Mouse (Mus musculus) left cerebral cortex, adult 8-10 months (tissue): ENCODE data around the gene Rassf2. TPM values are rescaled to one million over a fixed set of nuclear protein-coding genes. Genes with fewer than 3 reads are reported as not detected.

Experiments used
- DNase-seq, 2 experiments: peaks; one replicate each; pipeline ENCODE4 v3.0.0; 2022; ENCODE audit warnings: low spot score in 2 of 2
- total RNA-seq, 4 experiments: library from RNA; stranded (reverse); gene quantifications; 2 replicates each; pipeline ENCODE4 v1.2.4; 2022

Gene Rassf2
- total RNA-seq, 4 experiments from 2014 or later: 50.7 to 55.7 (median 53.8) TPM

DNA sequence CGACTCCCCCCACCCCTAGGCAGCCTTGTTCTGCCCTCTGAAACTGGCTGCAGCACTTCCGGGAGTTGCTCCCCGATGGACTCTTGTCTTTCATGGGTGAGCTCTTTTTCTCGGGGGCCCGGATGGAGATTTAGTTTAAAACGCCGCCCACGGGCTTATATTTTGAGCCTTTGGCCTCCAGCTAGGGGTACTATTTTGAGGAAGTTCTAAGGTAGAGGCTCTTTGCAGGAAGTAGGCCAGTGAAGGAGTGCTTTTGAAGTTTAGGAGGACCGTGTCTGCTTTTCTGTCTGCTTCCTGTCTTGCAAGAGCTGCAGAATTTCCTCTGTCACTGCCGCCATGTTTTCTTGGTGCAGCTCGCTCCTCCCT, 5.4 kb upstream of the Rassf2 start:
- no peak for DNase-seq

DNA sequence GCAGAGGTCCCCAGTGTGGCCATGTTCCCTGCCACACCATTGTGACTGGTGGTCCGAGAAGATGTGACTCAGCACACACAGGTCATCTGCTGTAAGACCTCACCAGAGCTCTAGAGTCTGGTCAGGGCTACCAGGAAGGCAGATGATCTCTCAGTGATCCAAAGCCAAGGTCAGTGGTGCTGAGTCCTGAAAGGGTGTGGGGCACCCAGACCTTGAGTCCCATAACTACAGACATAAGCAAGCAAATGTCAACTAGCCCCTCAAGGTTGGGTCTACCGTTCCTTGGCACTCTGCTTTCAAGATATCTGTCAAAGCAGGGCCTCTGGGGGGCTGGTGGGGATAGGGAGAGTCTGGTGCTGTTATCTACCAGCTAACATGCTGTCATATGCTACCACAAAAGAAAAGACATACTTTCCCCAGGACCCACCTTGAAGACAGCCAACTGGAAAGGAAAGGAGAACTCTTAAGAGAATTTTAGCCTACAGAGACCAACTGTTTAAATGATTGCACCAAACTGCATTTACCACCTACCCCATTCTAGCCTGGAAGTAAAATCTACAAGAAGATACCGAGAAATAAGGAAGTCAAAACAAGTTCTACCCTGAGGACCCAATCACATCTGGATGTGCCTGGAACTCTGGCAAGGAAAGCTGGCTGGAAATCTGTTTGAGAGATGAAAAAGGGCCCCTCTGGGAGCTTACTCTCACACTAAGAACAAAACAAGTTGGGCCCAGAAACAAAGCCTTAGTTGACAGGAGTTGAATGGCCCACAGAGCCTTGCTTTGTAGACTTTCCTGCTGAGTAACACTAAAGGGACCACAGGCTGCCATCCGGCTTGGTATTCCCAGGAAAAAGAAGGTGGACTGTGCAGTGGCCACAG, 4.8 kb upstream of the Rassf2 start:
- no peak for DNase-seq

DNA sequence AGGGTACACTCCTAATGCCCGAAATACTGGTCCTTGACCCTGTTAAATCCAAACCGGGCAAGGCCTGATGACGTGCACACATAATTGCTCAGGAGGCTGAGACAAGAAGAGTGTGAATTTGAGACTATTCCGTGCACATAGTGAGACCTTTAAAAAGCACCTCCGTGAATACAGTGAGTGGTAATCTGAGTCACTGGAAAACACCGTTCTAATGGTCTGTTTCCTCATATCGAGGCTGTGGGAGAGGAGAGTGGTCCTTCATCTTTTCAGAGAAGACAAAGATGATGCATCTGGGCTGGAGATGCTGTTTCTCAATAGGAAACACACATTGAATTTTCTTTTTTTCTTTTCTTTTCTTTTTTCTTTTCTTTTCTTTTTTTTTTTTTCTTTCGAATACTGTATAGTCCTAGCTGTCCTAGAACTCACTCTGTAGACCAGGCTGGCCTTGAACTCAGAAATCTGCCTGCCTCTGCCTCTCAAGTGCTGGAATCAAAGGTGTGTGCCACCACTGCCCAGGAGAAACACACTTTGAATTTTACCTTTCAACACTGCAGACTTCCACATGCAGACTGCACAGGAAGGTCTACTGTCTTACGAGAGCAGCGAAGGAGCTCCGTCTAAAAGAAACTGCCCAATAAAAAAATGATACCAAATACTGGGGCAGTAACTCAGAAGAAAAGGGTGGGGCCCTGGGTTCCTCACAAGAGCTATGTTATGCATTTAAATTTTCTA, 1.5 kb upstream of the Rassf2 start:
- DNase-seq: no peak

DNA sequence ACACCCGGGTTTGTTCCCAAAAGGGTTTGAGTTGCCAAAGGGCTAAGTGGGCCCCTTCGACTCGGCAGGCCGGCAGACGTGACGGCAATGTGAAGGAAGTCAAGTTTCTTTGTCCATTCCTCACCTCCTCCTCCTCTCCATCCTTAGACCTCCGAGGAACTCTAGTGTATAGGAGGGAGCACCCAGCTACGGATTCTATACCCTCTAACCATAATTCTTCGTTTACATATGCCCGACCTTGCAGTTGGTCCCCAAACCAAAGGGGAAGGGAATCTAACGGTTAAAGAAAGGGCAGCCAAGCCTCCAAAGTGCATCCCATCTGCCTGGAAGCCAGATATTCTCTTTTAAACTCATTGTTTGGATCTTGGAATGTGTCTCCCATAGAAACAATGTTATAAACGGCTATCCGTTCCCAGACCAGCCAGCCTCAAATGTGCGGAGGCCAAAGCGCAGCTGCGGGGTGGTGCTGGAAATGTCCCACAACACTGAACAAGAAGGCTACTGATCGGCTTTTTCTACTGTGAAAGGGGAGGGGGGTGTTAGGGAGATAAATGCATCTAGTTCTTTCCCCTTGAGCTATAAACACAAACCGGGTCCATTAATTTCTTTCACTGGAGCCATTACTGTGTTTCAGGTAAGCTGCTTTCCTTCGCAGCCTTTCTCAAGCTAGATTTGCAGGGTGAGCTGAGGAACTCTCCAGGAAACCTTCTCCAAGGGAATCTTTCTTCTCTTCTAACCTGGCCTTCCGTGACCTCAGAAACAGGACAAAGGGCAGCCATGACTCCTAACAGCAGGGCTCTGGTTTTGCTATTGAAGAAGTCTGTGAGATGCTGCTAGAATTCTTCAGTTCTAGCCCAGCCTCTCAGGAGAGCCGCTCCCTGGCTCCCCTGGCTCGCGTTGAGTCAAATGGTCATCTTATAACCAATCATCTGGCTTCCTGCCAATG, 633 bp upstream of the Rassf2 start:
- peak in 1 of 2 experiments; percentile 58 for DNase-seq

DNA sequence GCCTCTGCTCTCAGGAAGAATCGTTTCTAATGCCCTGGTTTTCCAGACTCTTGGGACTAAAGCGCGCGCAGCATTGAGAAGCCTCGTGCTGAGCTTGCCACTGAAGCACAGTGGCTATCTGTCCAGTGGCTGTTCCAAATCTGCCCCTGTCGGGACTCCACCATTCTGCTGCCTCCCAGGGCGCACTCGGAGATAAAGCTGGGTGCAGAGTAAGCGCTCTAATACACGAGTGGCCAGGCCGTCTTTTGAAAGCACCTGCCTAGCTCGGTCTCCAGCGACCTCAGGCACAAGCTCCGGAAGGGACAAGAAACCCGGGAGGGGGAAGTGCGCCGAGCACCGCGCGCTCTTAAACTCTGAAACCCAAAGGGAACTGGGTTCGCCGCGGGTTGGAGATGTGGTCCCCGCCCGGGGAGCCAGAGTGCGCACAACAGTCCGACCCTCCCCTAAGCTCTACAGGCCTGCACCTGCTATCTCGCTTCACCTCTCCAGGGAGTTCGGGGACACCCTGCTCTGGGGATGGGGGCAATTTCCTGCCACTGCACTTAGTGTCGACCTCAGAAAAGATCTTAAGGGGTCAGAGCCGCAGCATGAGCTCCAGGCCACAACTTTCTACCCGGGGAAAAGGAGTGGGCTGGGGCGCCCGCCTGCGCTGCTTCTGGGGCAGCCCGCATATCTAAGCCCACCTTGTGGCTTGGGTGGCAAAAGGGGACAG, 1.0 kb downstream of the Rassf2 start:
- DNase-seq: no peak

DNA sequence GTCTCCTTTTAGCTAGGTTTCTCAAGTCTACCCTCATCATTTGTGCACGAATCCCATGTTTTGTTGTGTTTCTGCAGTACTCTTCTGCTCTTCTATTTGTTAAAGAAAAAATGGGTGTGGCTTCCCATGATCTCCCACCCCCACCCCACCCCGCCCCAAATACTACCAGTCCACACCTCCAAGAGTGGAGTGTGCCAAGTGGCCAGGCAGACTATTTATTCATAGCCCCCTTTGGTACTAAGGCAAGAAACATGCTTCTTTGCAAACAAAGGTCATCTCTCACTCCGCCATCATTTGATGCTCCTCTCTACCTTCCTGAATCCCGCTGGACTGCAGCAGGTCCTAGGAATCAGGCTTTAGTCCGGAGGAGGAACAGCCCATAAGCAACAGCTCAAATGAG, 2.0 kb downstream of the Rassf2 start:
- no peak for DNase-seq

DNA sequence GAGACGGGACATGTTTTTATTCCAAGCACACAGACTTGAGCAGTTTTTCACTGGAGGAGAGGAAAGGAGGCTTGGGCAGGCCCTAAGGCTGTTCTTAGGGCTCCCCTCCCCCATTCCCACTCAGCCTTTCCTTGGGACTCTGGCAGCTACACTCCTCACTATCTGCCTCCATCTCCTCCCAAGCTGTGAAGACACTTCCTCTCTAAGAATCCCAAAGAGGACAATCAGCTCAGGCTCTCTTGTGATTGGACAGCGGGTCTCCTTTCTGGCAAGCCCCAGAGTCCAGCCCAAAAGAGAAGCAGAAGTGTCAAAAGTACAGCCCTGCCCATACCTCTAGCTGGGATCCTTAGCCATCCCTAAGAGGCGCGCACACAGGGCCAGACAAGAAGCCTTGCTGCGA, 2.7 kb downstream of the Rassf2 start:
- DNase-seq: no peak

DNA sequence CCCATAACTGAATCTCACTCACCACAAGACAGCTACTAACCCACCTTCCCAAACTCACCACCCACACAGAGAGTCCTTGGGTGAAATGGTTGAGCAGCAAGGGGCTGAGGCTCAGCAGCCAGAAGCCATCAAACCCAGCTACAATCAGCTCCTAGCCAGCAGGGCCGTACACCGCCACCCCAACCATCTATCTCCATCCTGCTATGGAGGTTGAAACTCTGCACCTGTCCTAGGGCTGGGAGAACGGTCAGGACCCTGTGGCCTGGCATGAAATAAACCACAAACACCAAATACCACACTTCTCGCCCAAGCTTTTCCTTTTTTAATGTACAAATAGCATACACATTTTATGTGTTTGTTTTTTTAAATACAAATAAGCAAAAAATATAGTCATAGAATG, 6.0 kb downstream of the Rassf2 start:
- no peak for DNase-seq

DNA sequence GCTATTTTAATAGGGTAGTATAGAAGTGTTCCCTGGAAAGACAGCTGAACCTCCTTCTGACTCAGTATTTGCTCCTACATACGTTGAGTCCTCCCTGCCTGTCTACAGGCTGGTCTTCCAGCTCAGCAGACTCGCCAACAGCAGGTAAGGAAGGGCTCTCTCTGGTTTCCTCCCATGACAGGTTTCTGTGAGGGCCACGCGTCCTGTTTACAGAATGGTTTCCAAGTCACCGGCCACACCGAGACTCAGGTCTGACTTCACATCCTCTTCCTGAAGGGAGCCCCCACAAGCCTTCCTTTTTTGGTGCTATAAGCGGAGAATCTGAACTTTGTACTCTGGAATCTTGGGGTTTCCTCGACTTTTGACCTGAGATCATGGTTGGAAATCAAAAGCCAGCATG, 7.4 kb downstream of the Rassf2 start:
- DNase-seq: no peak

DNA sequence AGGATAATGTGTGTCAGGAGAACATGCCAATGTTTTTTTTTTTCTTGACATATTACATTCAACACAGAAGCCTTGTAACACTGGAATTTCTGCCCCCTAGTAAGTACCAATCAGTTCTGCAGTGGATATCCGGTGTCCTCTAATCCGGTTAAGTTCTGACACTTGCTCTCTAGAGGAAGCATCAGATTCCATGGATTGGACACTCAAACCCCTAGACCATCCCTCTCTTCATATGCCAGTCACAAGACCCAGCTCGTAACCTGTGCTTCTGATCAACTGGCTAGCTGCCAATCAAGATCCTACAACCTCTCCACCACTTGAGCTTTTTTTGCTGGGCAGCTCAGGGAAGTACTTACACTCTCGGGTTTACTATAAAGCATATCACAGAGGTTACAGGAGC, 8.4 kb downstream of the Rassf2 start:
- no peak for DNase-seq

DNA sequence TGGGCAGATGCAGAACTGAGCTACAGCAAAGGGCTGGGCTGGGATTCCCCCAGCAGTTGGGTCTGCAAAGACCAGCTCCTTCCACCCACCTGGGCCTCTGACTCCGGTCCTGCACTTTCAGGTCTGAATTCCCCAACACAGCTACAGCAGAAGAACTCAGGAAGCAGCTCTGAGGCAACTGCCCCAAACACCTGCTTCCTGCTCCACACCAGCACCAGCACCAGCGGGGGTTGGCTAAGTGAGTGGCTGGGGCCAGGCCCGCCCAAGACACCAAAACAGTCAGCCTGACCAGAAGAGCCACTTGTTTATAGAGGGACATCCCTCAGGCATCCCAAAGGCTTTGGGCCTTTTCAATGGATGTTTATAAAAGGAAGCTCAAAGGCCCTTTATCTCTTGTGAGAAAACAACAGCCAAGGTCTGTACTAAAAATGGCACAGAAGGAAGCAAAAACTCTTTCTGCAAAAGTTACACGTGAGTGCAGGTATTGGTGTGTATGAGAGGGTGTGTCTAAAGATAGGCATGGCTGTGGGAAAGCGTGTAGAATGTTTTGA, 9.0 kb downstream of the Rassf2 start:
- DNase-seq: no peak

DNA sequence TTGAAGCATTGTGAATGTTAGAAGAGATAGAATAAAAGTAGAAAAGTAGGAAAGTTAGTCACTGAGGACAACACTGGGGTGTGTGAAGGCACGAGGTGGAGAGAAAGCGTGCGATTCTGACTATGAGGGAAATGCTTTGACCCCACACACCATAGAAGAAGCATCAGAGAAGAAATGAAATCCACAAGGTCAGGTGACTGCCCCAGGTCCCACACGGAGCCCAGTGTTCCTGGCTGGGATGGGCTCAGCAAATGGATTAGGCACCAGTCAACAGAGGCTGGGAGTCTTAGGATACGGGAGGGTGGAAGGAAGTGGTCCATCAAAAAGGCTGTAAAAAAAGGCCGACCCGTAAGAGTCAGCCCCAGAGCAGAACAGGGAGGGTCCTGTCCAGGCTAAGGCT, 9.6 kb downstream of the Rassf2 start:
- DNase-seq: no peak

DNA sequence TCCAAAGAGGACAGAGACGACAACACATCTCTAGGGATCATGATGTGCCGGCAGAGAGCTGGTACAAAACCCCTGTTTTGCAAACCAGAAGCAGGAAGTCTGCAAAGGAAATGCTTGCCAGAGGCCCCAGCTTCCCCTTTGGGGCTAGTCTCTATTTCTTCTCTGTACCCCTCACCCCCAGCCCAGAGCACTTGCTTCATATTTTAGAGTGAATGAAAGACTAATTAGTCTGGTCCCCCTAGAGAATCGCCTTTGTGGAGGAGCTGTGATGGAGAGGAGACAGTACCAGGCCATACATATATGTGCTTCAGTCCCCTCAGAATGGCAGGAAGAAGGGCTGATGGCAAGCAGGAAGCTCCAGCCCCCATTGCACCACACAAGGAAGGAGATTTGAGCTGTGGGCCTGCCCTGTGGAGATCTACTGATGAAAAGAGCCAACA, 10.7 kb downstream of the Rassf2 start:
- DNase-seq: no peak

DNA sequence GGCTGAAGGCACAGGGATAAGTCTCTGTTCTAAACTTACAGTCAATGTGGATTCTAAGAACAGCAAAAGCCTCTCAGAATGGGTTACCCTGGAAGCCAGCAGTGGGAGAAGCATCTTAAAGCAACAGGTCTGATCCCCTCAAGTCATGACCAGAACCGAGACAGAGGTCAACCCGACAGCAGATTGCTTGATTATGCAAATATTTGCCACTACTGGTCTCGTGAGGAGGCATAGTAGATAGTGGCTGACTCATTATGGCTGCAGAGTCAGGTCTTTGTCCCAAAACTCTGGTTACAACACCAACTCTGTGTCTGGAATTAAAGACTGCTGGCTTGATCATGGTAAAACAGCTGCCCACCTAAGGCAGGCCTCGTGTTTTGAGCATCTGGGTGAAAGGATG, 11.9 kb downstream of the Rassf2 start:
- no peak for DNase-seq

DNA sequence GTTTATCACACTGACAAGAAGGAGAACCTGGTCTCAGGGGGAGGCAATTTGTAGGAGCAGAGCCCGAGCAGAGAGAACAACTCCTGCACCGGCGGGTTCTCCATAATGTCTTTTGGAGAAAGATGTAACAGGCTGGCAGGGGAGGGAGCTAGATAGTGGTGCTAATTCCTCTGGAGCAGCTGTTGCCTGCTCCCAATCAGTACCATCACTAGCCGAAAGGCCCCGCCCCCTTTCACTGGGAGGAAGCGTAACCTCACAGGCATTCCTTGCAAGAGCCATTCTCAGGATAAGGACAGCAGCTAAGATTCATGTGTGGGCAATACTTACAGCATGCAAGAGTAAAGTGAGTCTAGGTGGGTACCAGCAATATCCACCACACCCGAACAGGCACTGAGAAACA, 12.4 kb downstream of the Rassf2 start:
- DNase-seq: no peak

DNA sequence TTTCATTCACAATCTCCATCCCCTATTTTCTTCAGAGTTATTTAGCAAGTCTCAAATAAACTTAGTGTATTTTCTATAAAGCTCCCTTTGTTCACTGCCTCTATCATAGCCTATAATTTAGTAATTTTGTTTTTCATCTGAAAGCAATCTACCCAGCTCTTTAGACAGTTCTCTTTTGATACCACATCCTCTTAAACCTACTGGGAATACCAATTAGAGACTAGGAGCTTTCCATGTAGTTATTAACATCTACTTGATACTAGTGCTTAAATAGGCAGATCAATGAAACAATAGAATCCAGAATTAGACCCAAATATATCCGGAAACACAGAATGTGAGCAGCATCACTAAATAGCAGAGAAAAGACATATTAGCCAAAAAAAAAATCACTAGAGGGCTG, 14.0 kb downstream of the Rassf2 start:
- DNase-seq: no peak

DNA sequence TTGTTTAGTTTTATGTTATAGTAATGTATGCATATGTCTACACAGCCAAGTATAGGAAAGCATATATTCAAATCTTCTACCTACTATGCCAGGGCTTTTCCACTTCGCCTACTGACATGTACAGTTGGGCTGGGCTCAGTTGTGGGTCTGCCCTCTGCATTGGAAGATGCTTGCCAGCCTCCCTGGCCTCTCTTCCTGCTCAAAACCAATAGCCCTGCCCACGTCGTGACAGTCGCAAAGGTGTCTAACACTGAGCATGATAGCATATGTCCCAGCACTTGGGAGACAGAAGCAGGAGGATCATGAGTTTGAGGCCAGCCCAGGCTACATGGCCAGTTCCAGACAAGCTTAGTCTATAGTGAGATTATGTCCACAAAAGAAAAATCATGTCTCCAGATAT, 16.9 kb downstream of the Rassf2 start:
- no peak for DNase-seq

DNA sequence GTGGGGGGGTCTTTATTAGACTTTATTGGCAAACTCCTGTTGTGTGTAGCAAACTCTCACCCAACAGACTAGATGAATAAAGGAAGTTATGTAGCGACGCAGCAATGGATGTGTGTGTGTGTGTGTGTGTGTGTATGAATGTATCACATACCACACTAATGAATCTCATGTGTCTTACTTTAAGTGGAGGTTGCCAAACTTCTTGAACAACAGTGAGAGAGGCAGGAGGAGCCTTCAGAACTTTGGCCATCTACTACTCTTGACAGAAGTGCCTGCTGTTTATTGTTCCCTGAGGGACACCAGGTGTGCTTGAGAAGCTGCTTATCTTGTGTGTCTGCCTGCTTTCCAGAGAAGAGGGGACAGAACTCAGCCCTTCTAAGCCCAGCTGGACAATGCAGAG, 19.3 kb downstream of the Rassf2 start:
- DNase-seq: no peak

DNA sequence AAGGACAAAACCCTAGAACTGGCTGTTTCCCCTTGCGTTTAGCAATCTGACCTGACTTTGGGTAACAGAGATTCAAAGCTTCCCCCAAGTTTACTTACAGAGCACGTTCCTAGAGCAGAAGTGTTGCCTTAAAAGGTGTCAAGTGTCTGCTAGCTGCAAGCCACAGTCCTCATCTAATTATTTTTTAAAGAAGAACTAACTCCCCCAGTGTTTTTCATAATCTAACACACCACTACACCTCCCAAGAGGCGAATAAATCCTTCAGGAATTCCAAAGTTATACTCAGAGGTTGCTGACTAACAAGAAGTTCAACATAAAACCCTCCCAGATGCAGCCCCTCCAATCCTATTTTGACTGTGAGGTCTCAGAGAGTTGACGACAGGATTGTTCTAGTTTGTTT, 21.9 kb downstream of the Rassf2 start:
- DNase-seq: no peak

DNA sequence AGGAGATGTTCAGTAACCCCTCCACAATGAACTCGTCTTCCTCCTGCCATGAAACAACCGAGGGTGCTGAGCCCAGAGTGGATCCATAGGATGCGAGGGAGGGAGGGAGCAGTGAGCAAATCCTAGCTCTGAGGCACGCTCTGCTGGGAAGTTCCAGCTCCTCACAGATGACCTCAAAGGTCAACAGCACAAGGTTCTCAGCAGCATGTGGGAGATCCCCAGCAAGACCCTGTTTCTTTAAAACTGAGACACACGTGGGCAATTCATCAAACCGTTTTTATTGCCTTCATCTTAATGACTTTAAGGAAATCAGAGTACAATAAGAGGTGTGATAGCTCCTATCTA, 22.6 kb downstream of the Rassf2 start:
- no peak for DNase-seq
